Mouse (Mus musculus) liver, embryonic 14.5 days (tissue): Measurements from ENCODE around the gene Zfp804b. TPM values are rescaled to one million over a fixed set of nuclear protein-coding genes. Genes with fewer than 3 reads are reported as not detected.

ENCODE experiments used
- ATAC-seq: fragments of 200-750 bp; cut with Nextera tagmentation; 2 replicates; pipeline ENCODE4 v1.8.0; 2017; ENCODE audit warnings: moderate number of reproducible peaks, mild to moderate bottlenecking, moderate library complexity; ENCODE audit not compliant: insufficient read depth
- DNase-seq, 3 experiments: peaks; one replicate each; pipeline ENCODE4 v3.0.0-alpha.2; 2012 to 2013; ENCODE audit warnings: low read depth in 3 of 3, low spot score in 3 of 3
- H3K27ac ChIP-seq: fragments of 300-500 bp; sonication (generic); 2 replicates; pipeline ENCODE4 v1.5.1; 2014; ENCODE audit warnings: moderate library complexity, mild to moderate bottlenecking, control low read depth, inconsistent platforms
- H3K27me3 ChIP-seq: fragments of 300-500 bp; sonication (generic); 2 replicates; pipeline ENCODE4 v1.6.1; 2014; ENCODE audit warnings: mild to moderate bottlenecking, low read length, moderate library complexity; ENCODE audit not compliant: control insufficient read depth, insufficient read depth
- H3K36me3 ChIP-seq: fragments of 300-500 bp; sonication (generic); replicated peaks from 2 replicates; pipeline ENCODE4 v1.6.1; 2014; ENCODE audit warnings: low read depth; ENCODE audit not compliant: control insufficient read depth, insufficient read depth
- H3K4me1 ChIP-seq, 2 experiments: fragments of 200-500 bp in 1 of 2; fragments of 300-500 bp in 1 of 2; sonication (generic) in 1 of 2; replicated peaks; 2 replicates each; pipeline ENCODE4 v1.6.1; 2012 to 2014; ENCODE audit warnings: antibody characterized with exemption in 1 of 2, inconsistent platforms in 1 of 2, low read length in 1 of 2; ENCODE audit not compliant: control insufficient read depth in 2 of 2, insufficient read depth in 2 of 2
- H3K4me2 ChIP-seq: fragments of 300-500 bp; sonication (generic); 2 replicates; pipeline ENCODE4 v1.6.1; 2014; ENCODE audit warnings: low read depth, mild to moderate bottlenecking, control low read depth, moderate library complexity
- H3K4me3 ChIP-seq, 2 experiments: fragments of 200-500 bp in 1 of 2; fragments of 300-500 bp in 1 of 2; sonication (generic) in 1 of 2; 2 replicates each; pipeline ENCODE4 v1.5.1; 2012 to 2014; ENCODE audit warnings: low read depth in 2 of 2, low read length in 2 of 2, mild to moderate bottlenecking in 2 of 2, control low read depth in 1 of 2, inconsistent platforms in 1 of 2, moderate library complexity in 1 of 2; ENCODE audit not compliant: insufficient read depth in 1 of 2
- H3K9ac ChIP-seq: fragments of 300-500 bp; sonication (generic); replicated peaks from 2 replicates; pipeline ENCODE4 v1.6.1; 2014; ENCODE audit warnings: mild to moderate bottlenecking, control low read depth, moderate library complexity
- H3K9me3 ChIP-seq: fragments of 300-500 bp; sonication (generic); 2 replicates; pipeline ENCODE4 v1.6.1; 2016; ENCODE audit warnings: low read length, mixed read lengths; ENCODE audit not compliant: control insufficient read depth
- CTCF ChIP-seq: IDR thresholded peaks from 2 replicates; pipeline ENCODE4 v1.5.1; 2016; ENCODE audit warnings: antibody characterized with exemption, low read depth, control low read depth
- EP300 ChIP-seq: IDR thresholded peaks from 2 replicates; pipeline ENCODE4 v1.6.1; 2016; ENCODE audit warnings: antibody characterized with exemption, low read depth
- WGBS: fragments of 180-500 bp; shearing (Covaris S2); extraction: QIAGEN DNeasy Blood & Tissue Kit; methylation state at CpG from one replicate; pipeline ENCODE4 v1.1.7; 2014; ENCODE audit not compliant: insufficient replicate concordance; 5-methylcytosine and 5-hydroxymethylcytosine counted together
- polyA plus RNA-seq, 2 experiments: library from polyadenylated mRNA; depleted of rRNA in 1 of 2; stranded (reverse) in 1 of 2; unstranded in 1 of 2; fragments of >200 nt; fragmentation: Nextera tagmentation in 1 of 2; extraction: Ambion mirVana in 1 of 2; gene quantifications; 2 replicates each; pipeline versions ENCODE4 v1.2.1 to v1.2.3; 2012 to 2014

Gene Zfp804b
- polyA plus RNA-seq, 2 experiments, result 0.03 TPM; not detected in 1

GRCm38 (mm10) chr5:6769357-6769892, 575.1 kb downstream of the Zfp804b start:
- Histone ChIP-seq H3K27ac (no peak overlapping the region), H3K27me3 (no peaks in the 10 kb centered on the region), H3K4me2 (no peak overlapping the region), H3K4me3 (no peak overlapping the region), H3K4me1 (no peaks in the 10 kb centered on the region), H3K9ac (no peak overlapping the region), H3K9me3 (no peaks in the 10 kb centered on the region), H3K36me3 (no peaks in the 10 kb centered on the region)
- TF ChIP-seq CTCF (no peak), EP300 (no peak)
- DNase-seq (no peak), ATAC-seq (no peak)
- WGBS, result 43% methylated on average over 6 of the region's 6 CpGs

Other genes starting within 250 kb of the Zfp804b start
- gene Tex47, start 40.6 kb downstream of the Zfp804b start, polyA plus RNA-seq (2012; rRNA removed), result not detected in 2 replicates
- gene Tex47, start 40.6 kb downstream of the Zfp804b start, polyA plus RNA-seq (2014; fragmentation: Nextera tagmentation; extraction: Ambion mirVana), result not detected in 2 replicates